Mouse (Mus musculus): Measurements from ENCODE around the gene Mlf2. TPM values are rescaled to one million over a fixed set of nuclear protein-coding genes. Genes with fewer than 3 reads are reported as not detected.

Gene Mlf2
- 396 and 402 TPM in 2 replicates for polyA plus RNA-seq (2014; fragmentation: Nextera tagmentation; extraction: Ambion mirVana)

DNA sequence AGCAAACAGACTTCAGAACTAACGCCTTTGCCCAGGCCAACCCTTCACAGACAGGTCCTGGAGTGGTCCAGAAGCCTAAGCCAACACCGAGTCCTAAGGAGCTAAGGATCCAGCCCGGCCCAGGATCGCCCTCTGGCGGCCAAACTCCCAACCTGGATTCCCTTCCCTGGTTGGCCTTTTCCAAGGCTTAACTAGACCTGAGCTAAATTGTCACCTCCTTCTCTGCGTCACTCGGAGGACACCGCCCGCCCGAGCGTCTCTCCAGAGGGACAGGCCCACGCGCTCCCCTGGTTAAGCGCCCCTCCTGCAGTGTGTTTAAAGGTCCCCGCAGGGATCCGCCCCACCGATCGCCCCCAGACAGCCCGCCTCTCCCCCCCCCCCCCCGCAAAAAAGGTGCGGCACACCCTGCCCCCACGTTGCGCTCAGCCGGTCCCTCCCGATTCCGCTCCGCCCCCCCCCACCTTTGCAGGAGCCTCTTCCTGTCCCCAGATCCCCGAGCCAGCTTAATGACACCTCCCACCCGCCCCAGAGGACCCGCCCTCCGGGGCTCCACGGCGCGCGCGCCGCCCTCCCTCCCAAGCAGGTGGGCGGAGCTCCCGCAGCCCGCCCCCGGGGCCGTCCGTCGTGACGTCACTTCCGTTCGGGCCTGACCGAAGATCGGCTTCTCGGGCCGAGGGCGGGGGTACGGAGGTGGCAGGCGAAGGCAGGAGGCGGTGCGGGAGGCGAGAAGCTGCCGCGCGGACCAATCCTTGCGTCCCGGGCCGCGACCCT, at the start of gene Mlf2:
Gene Mlf2 (plus strand): TSS at position 633 of the 771 bp plus-strand sequence.
- peak within 1 kb of the TSS; percentile 95 for H3K9ac ChIP-seq (ENCODE audit: low read depth, low read length)
- WGBS, result 2% methylated on average over 52 of the region's 64 CpGs
- peak; percentile 96 for ATAC-seq (ENCODE audit: low FRiP score, low TSS enrichment)

DNA sequence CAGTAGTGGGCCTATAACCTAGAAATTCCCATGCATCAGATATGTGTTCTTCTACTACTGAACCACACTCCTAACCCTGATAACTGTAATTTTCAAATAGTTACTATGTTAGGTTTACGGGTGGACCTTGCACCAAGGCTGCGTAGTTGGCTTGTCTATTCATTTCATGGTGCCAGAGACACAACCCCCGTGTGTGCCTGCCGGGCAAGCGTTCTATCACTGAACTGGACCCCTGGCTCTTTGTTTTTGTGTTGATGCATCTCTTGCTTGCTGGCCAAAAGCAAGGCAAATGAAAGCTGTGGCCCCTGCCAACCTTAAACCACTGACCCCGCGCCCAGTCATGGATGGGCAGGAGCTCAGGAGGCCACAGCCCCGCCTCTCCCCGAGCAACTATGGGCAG, 49.4 kb upstream of the Mlf2 start:
- no peak overlapping the region for H3K9ac ChIP-seq (ENCODE audit: low read depth, low read length)
- no peak overlapping the region for H3K4me2 ChIP-seq (replicated peaks; ENCODE audit: low read depth, low read length)
- 92% methylated on average over 9 of the region's 9 CpGs for WGBS
- H3K4me3 ChIP-seq (ENCODE audit: low read length), result no peak overlapping the region
- H3K36me3 ChIP-seq (ENCODE audit: control insufficient read depth, insufficient read depth, low read length), result no peaks in the 10 kb centered on the region
- H3K27ac ChIP-seq (ENCODE audit: low read depth, low read length), result no peak overlapping the region
- 0 out of 2 replicates have a peak, but pooled peaks cover 3% of the 10 kb centered on the region for H3K27me3 ChIP-seq (ENCODE audit: control insufficient read depth, insufficient read depth, low read length)
- no peaks in the 10 kb centered on the region for H3K9me3 ChIP-seq (ENCODE audit: control insufficient read depth, low read length)
- H3K4me1 ChIP-seq (ENCODE audit: control insufficient read depth, insufficient read depth, low read length), result no peaks in the 10 kb centered on the region
- ATAC-seq (ENCODE audit: low FRiP score, low TSS enrichment), result no peak

More for the DNA sequence above, at the start of gene Mlf2:
- Histone ChIP-seq H3K4me2 (replicated peaks; ENCODE audit: low read depth, low read length) (peak within 1 kb of the TSS; percentile 82), H3K9me3 (ENCODE audit: control insufficient read depth, low read length) (no peaks in the 10 kb centered on the region), H3K27me3 (ENCODE audit: control insufficient read depth, insufficient read depth, low read length) (no peaks in the 10 kb centered on the region), H3K36me3 (ENCODE audit: control insufficient read depth, insufficient read depth, low read length) (peaks cover 26% of the 10 kb centered on the region), H3K4me3 (ENCODE audit: low read length) (peak within 1 kb of the TSS; percentile 93), H3K27ac (ENCODE audit: low read depth, low read length) (peak within 1 kb of the TSS; percentile 97), H3K4me1 (ENCODE audit: control insufficient read depth, insufficient read depth, low read length) (peaks cover 21% of the 10 kb centered on the region; the same call in 1 of the 2 replicates)

DNA sequence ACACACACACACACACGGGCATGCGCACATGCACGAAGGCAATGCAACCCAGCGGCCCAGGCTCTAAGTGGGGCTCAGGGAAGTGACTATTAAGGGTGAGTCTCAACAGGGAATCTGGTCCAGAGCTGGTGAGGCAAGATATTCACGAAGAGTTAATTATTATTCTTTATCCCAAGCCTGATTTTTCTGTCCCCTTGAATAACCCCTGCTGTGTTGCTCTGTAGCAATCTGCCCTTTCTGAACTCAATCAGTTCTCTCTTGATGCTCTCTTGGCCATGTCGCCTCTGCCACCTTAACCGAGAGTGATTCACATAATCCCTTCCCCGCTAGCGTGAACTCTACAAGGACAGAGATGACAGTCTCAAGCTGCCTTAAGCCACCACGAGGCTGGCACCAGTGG, 47.8 kb upstream of the Mlf2 start:
- Histone ChIP-seq H3K4me1 (ENCODE audit: control insufficient read depth, insufficient read depth, low read length) (no peaks in the 10 kb centered on the region), H3K4me2 (replicated peaks; ENCODE audit: low read depth, low read length) (no peak overlapping the region), H3K27ac (ENCODE audit: low read depth, low read length) (no peak overlapping the region), H3K27me3 (ENCODE audit: control insufficient read depth, insufficient read depth, low read length) (0 out of 2 replicates have a peak, but pooled peaks cover 3% of the 10 kb centered on the region), H3K4me3 (ENCODE audit: low read length) (no peak overlapping the region), H3K36me3 (ENCODE audit: control insufficient read depth, insufficient read depth, low read length) (no peaks in the 10 kb centered on the region), H3K9ac (ENCODE audit: low read depth, low read length) (no peak overlapping the region), H3K9me3 (ENCODE audit: control insufficient read depth, low read length) (no peaks in the 10 kb centered on the region)
- no peak for ATAC-seq (ENCODE audit: low FRiP score, low TSS enrichment)
- WGBS, result 84% methylated on average over 10 of the region's 10 CpGs

DNA sequence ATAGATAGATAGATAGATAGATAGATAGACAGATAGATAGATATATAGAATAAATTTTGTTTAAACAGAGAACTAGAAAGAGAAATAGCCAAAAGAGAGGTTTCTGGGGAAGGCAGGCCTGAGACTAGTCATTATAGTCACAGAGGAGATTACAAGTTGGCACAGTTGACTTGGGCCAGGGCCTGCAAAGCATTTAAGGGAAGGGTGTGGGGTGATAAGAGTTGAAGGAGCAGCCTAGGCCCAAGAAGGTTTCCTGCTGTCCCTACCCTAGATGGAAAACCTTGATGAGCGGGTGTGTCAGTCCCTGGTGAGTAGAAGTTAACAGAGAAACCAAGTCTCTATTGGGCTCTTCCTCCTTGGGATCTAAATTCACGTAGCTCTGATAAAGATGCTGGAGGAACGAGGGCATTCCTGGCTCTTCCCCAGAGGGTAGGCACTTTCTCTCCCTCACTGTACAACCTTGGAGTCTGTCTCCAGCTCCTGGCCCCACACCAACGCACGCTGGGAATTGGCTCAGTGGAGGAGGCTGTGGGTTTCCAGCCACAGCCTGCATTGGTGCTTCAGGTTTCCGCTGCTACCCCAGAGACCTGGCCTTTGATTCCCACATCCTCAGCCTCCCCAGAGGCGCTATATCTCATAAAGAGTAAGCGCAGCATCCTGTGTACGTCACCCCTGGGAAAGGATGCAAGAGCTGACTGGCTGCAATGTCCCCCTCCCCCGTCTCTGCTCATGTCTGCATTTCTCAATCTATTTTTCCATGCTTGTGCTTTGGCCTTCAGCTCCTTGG, 46.3 kb upstream of the Mlf2 start:
- no peaks in the 10 kb centered on the region for H3K27me3 ChIP-seq (ENCODE audit: control insufficient read depth, insufficient read depth, low read length)

DNA sequence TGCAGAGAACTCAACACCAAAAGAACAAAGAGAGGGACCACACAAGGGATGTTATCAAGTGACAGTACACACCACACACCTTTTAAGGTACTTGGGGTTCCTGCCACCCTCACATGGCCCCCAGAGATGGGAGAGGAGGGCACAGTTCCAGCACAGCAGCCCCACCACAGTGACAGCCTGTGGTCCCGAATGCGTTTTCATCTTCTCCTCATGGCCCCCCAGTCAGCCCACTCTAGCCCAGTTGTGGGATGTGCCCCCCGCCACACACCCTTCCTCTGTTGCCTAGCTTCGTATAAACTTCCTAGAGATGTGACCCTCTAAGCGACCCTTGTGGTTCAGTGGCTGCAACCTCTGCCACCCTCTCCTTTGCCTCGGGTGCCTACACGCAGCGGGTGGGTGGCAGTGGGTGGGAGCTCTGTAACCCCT, 45.2 kb upstream of the Mlf2 start:
- no peak overlapping the region for H3K27ac ChIP-seq (ENCODE audit: low read depth, low read length)
- H3K4me3 ChIP-seq (ENCODE audit: low read length), result no peak overlapping the region
- no peak overlapping the region for H3K4me2 ChIP-seq (replicated peaks; ENCODE audit: low read depth, low read length)
- ATAC-seq (ENCODE audit: low FRiP score, low TSS enrichment), result no peak
- no peaks in the 10 kb centered on the region for H3K36me3 ChIP-seq (ENCODE audit: control insufficient read depth, insufficient read depth, low read length)
- WGBS, result 93% methylated on average over 8 of the region's 8 CpGs
- no peaks in the 10 kb centered on the region for H3K9me3 ChIP-seq (ENCODE audit: control insufficient read depth, low read length)
- H3K9ac ChIP-seq (ENCODE audit: low read depth, low read length), result no peak overlapping the region
- no peaks in the 10 kb centered on the region for H3K27me3 ChIP-seq (ENCODE audit: control insufficient read depth, insufficient read depth, low read length)
- no peaks in the 10 kb centered on the region for H3K4me1 ChIP-seq (ENCODE audit: control insufficient read depth, insufficient read depth, low read length)

More for the DNA sequence above, 46.3 kb upstream of the Mlf2 start:
- H3K36me3 ChIP-seq (ENCODE audit: control insufficient read depth, insufficient read depth, low read length), result no peaks in the 10 kb centered on the region
- 74% methylated on average over 10 of the region's 10 CpGs for WGBS
- H3K4me2 ChIP-seq (replicated peaks; ENCODE audit: low read depth, low read length), result no peak overlapping the region
- H3K9ac ChIP-seq (ENCODE audit: low read depth, low read length), result no peak overlapping the region
- H3K27ac ChIP-seq (ENCODE audit: low read depth, low read length), result no peak overlapping the region
- H3K9me3 ChIP-seq (ENCODE audit: control insufficient read depth, low read length), result no peaks in the 10 kb centered on the region
- no peak for ATAC-seq (ENCODE audit: low FRiP score, low TSS enrichment)
- H3K4me1 ChIP-seq (ENCODE audit: control insufficient read depth, insufficient read depth, low read length), result no peaks in the 10 kb centered on the region
- H3K4me3 ChIP-seq (ENCODE audit: low read length), result no peak overlapping the region

DNA sequence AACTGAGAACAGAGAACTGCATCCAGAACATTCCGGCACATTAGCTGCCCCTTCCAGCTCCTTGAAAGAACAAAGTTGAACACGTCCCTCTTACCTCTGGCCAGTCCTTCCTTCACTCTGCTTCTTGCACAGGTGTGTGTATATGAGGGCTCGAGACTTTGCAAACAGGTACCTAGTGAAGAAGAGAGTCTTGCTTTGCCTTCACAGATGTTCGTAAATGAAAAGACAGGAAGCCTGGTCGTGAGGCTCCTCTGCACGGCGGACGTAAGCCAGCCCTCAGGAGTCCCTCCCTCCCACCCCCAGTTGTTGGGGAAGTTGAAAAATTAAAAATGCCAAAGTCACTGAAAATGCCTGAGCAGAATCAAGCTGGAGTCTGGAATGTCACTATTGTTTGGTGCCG, 43.2 kb upstream of the Mlf2 start, which contains the start of gene Cd4:
Gene Cd4 (minus strand): TSS at position 236 of the 400 bp plus-strand sequence.
- Histone ChIP-seq H3K9me3 (ENCODE audit: control insufficient read depth, low read length) (no peaks in the 10 kb centered on the region), H3K4me1 (ENCODE audit: control insufficient read depth, insufficient read depth, low read length) (no peaks in the 10 kb centered on the region), H3K9ac (ENCODE audit: low read depth, low read length) (no peak within 1 kb of the TSS), H3K27ac (ENCODE audit: low read depth, low read length) (no peak within 1 kb of the TSS), H3K4me2 (replicated peaks; ENCODE audit: low read depth, low read length) (no peak within 1 kb of the TSS), H3K27me3 (ENCODE audit: control insufficient read depth, insufficient read depth, low read length) (no peaks in the 10 kb centered on the region), H3K36me3 (ENCODE audit: control insufficient read depth, insufficient read depth, low read length) (no peaks in the 10 kb centered on the region), H3K4me3 (ENCODE audit: low read length) (no peak within 1 kb of the TSS)
- 83% methylated on average over 9 of the region's 9 CpGs for WGBS
- ATAC-seq (ENCODE audit: low FRiP score, low TSS enrichment), result no peak

DNA sequence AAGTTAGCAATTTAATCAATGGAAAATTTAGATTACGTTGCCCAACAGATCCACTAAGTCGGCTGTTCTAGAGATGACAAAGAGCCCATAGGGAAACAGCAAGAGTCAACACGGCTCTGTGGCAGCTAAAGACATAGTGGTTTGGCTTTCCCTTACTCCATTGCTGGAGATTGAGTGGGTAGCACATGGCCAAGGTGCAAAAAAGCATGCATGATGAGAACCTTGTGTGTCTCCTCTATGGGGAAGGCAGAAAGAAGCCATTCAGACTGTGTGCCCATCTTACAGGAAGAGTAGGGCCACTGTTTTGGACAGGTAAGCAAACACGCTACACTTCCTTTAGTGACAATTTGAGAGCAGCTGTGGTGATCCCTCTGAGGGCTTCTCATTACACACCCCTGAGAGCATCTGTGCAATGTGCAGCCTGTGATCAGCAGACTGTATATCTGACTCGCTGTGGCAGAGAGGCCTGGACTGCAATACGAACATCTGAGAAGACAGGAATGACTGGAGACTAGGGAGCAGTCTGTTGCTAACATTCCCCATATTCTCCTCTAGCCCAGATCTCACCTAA, 42.5 kb upstream of the Mlf2 start:
- no peaks in the 10 kb centered on the region for H3K9me3 ChIP-seq (ENCODE audit: control insufficient read depth, low read length)
- H3K27ac ChIP-seq (ENCODE audit: low read depth, low read length), result no peak overlapping the region
- H3K36me3 ChIP-seq (ENCODE audit: control insufficient read depth, insufficient read depth, low read length), result no peaks in the 10 kb centered on the region
- H3K4me3 ChIP-seq (ENCODE audit: low read length), result no peak overlapping the region
- no peak for ATAC-seq (ENCODE audit: low FRiP score, low TSS enrichment)
- no peak overlapping the region for H3K9ac ChIP-seq (ENCODE audit: low read depth, low read length)
- no peak overlapping the region for H3K4me2 ChIP-seq (replicated peaks; ENCODE audit: low read depth, low read length)
- H3K4me1 ChIP-seq (ENCODE audit: control insufficient read depth, insufficient read depth, low read length), result no peaks in the 10 kb centered on the region
- 92% methylated on average over 6 of the region's 6 CpGs for WGBS
- no peaks in the 10 kb centered on the region for H3K27me3 ChIP-seq (ENCODE audit: control insufficient read depth, insufficient read depth, low read length)

DNA sequence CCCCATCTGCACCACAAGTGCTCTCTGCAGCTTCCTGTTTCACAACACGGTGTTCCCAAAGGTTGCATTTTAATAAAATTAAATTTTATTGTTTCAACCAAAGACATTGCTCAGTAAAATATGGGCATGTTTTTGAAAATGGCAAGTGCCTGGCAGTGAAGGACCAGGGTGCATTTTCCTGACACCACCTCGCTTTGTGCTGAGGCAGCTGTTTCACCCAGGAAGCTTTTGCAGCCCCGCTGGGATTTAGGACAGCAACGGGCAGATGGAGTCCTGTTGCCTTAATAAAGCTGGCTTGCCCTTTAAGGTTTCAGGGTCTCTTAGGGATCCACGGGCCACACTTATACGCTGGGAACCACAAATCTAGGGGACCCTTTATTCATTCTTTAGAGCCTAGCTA, 40.2 kb upstream of the Mlf2 start:
- H3K9ac ChIP-seq (ENCODE audit: low read depth, low read length), result no peak overlapping the region
- no peak for ATAC-seq (ENCODE audit: low FRiP score, low TSS enrichment)
- H3K9me3 ChIP-seq (ENCODE audit: control insufficient read depth, low read length), result no peaks in the 10 kb centered on the region
- no peaks in the 10 kb centered on the region for H3K27me3 ChIP-seq (ENCODE audit: control insufficient read depth, insufficient read depth, low read length)
- no peak overlapping the region for H3K4me3 ChIP-seq (ENCODE audit: low read length)
- 62% methylated on average over 6 of the region's 6 CpGs for WGBS
- no peaks in the 10 kb centered on the region for H3K36me3 ChIP-seq (ENCODE audit: control insufficient read depth, insufficient read depth, low read length)
- no peak overlapping the region for H3K4me2 ChIP-seq (replicated peaks; ENCODE audit: low read depth, low read length)
- H3K27ac ChIP-seq (ENCODE audit: low read depth, low read length), result no peak overlapping the region
- H3K4me1 ChIP-seq (ENCODE audit: control insufficient read depth, insufficient read depth, low read length), result no peaks in the 10 kb centered on the region

All from kidney, embryonic 14.5 days (tissue).